Mouse (Mus musculus) gastrocnemius, postnatal 4 days (tissue): ENCODE data around the gene Cdk17. TPM values are rescaled to one million over a fixed set of nuclear protein-coding genes. Genes with fewer than 3 reads are reported as not detected.
A peak's percentile ranks its signal among the peaks of the same experiment; 100 is the strongest.

Source experiments
- DNase-seq, 2 experiments: peaks; one replicate each; pipeline ENCODE4 v3.0.0; 2021 to 2022; ENCODE audit warnings: low spot score in 2 of 2, mixed read lengths in 2 of 2
- long read RNA-seq, 2 experiments: library from polyadenylated mRNA; stranded (forward); transcript quantifications; one replicate each; pipeline ENCODE4 v2.0.0; 2021
- total RNA-seq, 2 experiments: library from RNA; stranded (reverse); gene quantifications; 2 replicates each; pipeline ENCODE4 v1.2.3; 2021

The Cdk17 gene
- 10 to 100 TPM; 29.5 to 30.3 TPM for total RNA-seq
- long read RNA-seq, experiment 1, transcript Cdk17-201 (17 exons, 3,615 nt) = major isoform, 45 of 60 reads
- long read RNA-seq, experiment 1, partial matches to known transcripts = 10 of 60 reads
- long read RNA-seq, experiment 1, other reads (novel, unspliced or antisense) = 5 of 60 reads
- long read RNA-seq, experiment 2, transcript Cdk17-201 (17 exons, 3,615 nt) = major isoform, 41 of 61 reads
- long read RNA-seq, experiment 2, partial matches to known transcripts = 9 of 61 reads
- long read RNA-seq, experiment 2, other reads (novel, unspliced or antisense) = 11 of 61 reads

DNA sequence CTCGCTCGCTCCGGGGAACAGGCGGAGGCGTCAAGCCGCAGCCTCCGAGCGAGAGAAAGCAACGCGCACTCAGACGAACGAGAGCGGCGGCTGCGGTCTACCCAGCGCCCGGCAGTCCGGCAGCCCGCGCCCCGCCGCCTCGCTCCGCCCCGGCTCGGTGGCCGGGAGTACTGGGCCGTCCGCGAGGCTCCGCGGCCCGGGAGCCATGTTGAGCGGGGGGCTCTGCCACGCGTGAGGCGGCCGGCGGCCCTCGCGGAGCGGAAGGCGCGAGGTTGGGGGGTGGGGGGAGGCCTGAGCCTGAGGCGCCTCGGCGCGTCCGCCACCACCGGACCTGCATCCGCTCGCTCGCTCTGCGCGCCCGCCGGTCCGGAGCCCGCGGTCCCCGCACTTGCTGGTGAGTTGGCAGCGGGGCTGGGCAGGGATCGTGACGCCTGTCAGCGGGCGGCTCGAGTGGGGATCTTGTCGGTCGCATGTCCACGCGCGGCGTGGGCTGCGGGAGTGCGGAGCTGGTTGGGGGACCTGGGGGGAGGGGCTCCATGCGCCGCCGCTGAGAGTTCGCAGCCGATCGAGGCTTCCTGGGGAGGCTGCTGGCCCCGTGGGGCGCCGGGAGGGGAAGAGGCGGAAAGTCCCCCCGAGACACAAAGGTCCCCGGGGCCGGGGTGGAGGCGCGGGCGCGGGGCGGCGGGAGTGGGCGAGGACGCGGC is at the start of gene Cdk17:
Gene Cdk17, plus strand, starts transcription at position 69 of the 704 bp plus-strand sequence.
- peak; percentile 58 to 74 for DNase-seq

DNA sequence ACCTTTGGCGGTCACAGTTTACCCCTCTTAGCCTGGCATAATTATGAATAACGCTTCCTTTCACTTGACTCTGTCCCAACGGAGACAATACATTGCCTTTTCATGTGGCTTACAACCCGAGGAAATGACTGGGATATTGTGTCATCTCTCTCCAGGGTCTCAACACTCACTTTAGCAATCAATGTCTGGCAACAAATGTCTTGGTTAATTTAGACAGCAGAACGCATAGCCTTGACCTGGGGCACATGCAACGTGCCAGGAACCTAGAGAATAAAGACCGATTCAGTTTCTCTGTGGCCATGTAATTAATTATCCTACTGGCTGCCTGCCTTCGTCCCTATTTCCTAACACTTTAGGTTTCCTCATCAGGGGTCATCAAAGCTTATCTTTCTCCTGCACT is 49.3 kb upstream of the Cdk17 start:
- DNase-seq = no peak

GRCm38 (mm10) chr10:93112021-93112420 is 48.7 kb upstream of the Cdk17 start:
- DNase-seq = no peak

DNA sequence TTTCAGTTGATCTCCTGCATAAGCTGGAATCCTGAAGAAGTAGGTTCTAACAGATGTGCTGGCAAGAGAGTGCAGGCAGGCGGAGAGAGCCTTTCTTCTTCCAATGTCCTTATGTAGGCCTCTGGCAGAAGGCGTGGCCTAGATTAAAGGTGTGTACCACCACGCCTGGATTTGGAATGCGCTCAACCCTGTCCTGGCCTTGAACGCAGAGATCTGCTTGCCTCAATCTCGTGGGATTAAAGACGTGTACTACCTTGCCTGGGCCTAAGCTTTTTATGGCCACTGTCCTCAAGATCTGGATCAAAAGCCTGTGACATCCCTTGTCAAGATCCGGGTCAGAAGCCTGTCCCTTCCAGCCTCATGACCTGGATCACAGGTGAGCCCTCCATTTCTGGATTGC is 46.7 kb upstream of the Cdk17 start:
- no peak for DNase-seq

DNA sequence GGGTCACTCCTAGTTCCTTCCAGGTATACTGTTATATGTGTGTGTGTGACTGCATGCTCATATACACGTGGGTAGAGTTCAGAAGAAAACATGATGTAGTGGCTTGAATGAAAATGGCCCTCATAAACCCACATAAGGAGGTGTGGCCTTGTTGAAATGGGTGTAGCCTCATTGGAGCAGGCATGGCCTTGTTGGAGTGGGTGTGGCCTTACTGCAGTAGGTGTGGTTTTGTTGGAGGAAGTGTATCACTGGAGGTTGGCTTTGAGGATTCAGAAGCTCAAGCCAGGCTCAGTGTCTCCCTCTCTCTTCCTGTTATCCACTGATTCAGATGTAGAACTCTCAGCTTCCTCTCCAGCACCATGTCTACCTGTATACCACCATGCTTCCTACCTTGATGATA is 45.9 kb upstream of the Cdk17 start:
- no peak for DNase-seq

- no peak for DNase-seq
Observed at GRCm38 (mm10) chr10:93115743-93116142, 44.9 kb upstream of the Cdk17 start.

- DNase-seq = no peak
Observed at GRCm38 (mm10) chr10:93116636-93117035, 44.0 kb upstream of the Cdk17 start.

- no peak for DNase-seq
Observed at GRCm38 (mm10) chr10:93119809-93120208, 40.9 kb upstream of the Cdk17 start.

- DNase-seq = no peak
Observed at GRCm38 (mm10) chr10:93121262-93121860, 39.3 kb upstream of the Cdk17 start.

GRCm38 (mm10) chr10:93122399-93123184 is 38.1 kb upstream of the Cdk17 start:
- no peak for DNase-seq

DNA sequence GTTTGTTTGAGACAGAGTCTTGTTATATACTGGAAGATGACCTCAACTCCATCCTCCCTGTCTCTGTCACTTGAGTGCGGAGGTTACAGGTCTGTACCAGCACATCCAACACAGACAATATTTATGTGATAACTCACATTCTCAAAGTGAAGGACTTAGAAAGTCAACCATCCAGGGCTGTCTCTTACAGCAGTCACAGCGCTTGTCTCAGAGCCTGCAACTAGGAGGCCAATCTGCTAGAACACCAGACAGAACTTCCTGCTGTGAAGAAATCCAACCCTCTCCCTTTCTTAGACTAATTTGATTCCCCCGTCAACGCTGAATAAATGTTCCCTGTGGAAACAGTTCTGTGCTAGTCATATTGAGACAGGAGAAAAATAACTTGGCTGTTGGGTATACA is 37.4 kb upstream of the Cdk17 start:
- DNase-seq = no peak

DNA sequence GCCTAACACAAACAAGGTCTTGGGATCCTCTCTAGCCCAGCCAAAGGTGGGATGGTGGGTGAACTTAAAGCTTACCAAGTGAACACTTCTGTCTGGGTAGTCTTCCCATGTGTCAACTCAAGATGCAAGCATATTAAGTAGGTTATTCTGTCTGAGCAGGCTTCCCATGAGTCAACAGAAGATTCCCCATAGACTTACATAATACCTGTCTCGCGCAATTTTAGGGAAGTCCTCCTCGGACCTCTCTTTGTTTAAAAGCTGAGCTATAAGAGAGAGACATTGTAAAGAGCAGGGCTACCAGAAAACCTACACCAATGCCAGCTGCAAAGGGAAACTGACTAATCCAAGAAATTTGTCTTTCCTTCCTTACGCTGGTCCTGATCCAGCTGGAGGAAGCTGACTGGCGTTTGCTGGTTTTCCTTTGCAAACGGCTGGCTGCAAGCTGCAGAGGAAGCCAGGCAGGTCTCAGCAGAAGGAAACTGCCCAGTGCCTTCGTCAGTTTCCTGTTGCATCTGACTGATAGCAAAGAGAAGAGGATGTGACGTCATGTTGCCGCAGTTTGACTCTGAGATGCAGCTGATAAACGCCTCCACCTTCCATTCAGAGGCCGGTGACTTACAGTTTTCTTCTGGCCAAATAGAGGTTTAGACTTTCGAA is 36.6 kb upstream of the Cdk17 start:
- DNase-seq = peak in 1 of 2 experiments; percentile 40

DNA sequence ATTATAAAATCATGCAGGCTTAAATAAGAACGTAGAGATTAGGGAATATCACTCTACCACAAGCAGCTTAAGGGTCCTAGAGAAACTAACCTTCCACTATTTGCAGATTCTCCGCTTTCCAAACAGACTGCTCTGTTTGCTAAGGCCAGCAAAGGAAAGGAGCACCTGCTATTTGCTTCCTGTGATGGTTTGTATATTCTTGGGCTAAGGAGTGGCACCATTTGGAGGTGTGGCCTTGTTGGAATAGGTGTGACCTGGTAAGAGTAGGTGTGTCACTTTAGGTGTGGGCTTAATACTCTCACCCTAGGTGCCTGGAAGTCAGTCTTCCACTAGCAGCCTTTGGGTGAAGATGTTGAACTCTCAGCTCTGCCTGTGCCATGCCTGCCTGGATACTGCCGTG is 34.6 kb upstream of the Cdk17 start:
- no peak for DNase-seq

- no peak for DNase-seq
Observed at GRCm38 (mm10) chr10:93128566-93128965, 32.1 kb upstream of the Cdk17 start.

- DNase-seq = no peak
Observed at GRCm38 (mm10) chr10:93129345-93129744, 31.3 kb upstream of the Cdk17 start.

DNA sequence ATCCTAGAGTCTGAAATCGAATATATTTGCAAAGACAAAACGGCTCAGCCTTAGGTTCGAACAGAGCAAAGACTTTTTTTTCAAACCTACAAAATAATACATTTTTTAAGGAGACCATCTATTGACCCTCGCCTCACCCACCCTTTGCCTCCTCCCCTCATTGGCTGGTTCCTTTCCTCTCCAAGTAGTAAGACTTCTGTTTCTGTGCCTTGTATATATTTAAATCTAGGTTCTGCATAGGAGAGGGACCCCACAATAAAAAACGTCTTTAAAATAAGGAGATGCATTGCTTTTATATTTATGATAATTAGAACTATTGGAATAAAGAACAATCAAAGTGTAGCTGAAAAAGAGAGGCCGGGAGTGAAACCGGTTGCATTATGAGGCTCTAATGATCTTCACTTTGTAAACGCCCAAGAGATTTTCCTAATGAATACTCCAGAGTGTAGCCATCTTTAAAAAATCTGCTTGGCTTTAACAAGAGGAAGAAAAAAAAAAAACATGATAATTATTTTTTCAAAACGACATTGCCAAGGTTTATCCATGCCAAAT is 30.7 kb upstream of the Cdk17 start:
- no peak for DNase-seq

DNA sequence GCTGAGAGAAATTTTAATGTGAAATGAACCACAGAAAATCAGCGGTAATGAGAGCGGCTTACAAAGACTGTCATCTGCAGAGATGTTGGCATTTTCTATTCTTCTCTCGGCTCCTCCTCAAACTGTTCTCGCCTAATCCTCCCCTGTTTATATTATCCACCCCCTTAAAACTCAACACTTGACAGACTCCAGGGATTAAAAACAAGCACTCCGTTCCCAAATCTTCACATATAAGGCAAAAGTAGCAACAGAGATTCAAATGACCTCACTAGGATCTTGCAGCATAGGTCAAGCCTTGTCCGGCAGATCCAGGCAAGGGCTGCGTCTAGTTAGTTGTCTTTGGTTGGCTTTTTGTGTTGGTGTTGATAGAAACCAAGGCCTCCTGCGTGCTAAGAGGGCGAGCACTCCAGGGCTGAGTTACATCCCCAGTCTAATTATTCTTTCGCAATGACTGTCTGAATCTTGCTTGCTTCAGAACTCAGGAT is 30.2 kb upstream of the Cdk17 start:
- no peak for DNase-seq

GRCm38 (mm10) chr10:93131865-93132566 is 28.7 kb upstream of the Cdk17 start:
- no peak for DNase-seq

- no peak for DNase-seq
Observed at GRCm38 (mm10) chr10:93138730-93139129, 21.9 kb upstream of the Cdk17 start.

DNA sequence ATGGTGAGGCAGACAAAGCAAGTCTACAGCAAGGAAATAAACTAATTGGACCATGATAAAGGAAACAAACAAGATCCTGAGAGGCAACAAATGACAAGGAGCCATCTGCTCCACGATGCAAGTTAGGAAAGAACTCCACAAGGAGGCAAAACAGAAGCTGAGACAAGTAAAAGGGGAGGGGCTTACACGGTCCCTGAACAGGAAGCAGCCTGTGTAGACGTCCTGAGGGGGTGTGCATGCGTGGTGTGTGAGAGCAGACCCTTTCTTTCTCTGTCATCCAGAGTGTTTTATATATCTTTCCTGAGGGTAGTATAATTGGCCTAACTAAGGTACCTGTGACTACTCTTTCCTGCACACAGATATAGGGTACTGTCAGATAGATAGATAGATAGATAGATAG is 19.9 kb upstream of the Cdk17 start:
- no peak for DNase-seq
